Mouse (Mus musculus): ENCODE measurements at regions not wholly inside any gene's neighbourhood (a gene's known extent, or its start where the extent isn't known, plus 50 kb on each side); places are given as distances from the start of the nearest gene placed in this dataset.

GRCm38 (mm10) chr10:112803557-112803956 is 125.2 kb downstream of the Atxn7l3b start:
- TF ChIP-seq MAX (IDR thresholded peaks at IDR 0.05), result no peak
- TF ChIP-seq CTCF (IDR thresholded peaks at IDR 0.05; ENCODE audit: control insufficient read depth, insufficient read depth, insufficient read length), result no peak
- no peak for TF ChIP-seq CEBPB (IDR thresholded peaks at IDR 0.05; ENCODE audit: low read depth)
- no peak for TF ChIP-seq FOSL1 (IDR thresholded peaks at IDR 0.05; ENCODE audit: insufficient read depth, low read length, poor library complexity, severe bottlenecking)
- TF ChIP-seq MYOD1 (IDR thresholded peaks at IDR 0.05; ENCODE audit: control insufficient read depth, insufficient read length, low read depth), result no peak
- no peak for TF ChIP-seq USF1 (IDR thresholded peaks at IDR 0.05; ENCODE audit: low read depth)

All from C2C12 (cell line).